In genomic region chr11:100939512-100940151, GRCm38 (mm10) we compare ENCODE assay signal across 8 mouse cellular contexts. TPM values are rescaled to one million over a fixed set of nuclear protein-coding genes. Genes with fewer than 3 reads are reported as not detected.
A peak's percentile ranks its signal among the peaks of the same experiment; 100 is the strongest.
DNase-seq lines count a peak whose midpoint lies in the region; ATAC-seq and TF ChIP-seq lines count a peak whose summit lies in the region.

TSS of gene Stat3 (minus strand) at chr11:100939540.

- peak; percentile 1; the same call in 1 of the 2 replicates for TF ChIP-seq CTCF in bone marrow, adult 2 months (IDR thresholded peaks at IDR 0.05; ENCODE audit: control insufficient read depth, insufficient read depth, low read length)

- ATAC-seq in embryonic facial prominence, embryonic 15.5 days (ENCODE audit: insufficient number of reproducible peaks, low FRiP score, low TSS enrichment, low read depth) = peak; percentile 99
- ATAC-seq in kidney, embryonic 15.5 days (replicated peaks; ENCODE audit: low FRiP score) = peak; percentile 95
- ATAC-seq in monocyte, adult 5-6 weeks (replicated peaks; ENCODE audit: insufficient number of reproducible peaks, low FRiP score, low TSS enrichment, poor library complexity, severe bottlenecking) = peak; percentile 89

- peak within 1 kb of the TSS; percentile 85 for H3K4me2 ChIP-seq in embryonic facial prominence, embryonic 15.5 days (replicated peaks)
- peak within 1 kb of the TSS; percentile 79 for H3K4me2 ChIP-seq in kidney, embryonic 15.5 days

- H3K36me3 ChIP-seq in embryonic facial prominence, embryonic 15.5 days = no peaks in the 10 kb centered on the region
- H3K36me3 ChIP-seq in heart, embryonic 10.5 days = no peaks in the 10 kb centered on the region
- H3K36me3 ChIP-seq in kidney, embryonic 15.5 days = no peaks in the 10 kb centered on the region

- DNase-seq in A20 (ENCODE audit: low read depth, low spot score) = peak; percentile 100
- DNase-seq in heart, embryonic 10.5 days (ENCODE audit: low spot score) = peak; percentile 100
- peak; percentile 100 for DNase-seq in liver
- peak; percentile 100 for DNase-seq in spleen, postnatal 4 days (ENCODE audit: low spot score in 2 of 2)

- H3K27me3 ChIP-seq in embryonic facial prominence, embryonic 15.5 days = no peaks in the 10 kb centered on the region
- no peaks in the 10 kb centered on the region for H3K27me3 ChIP-seq in heart, embryonic 10.5 days (ENCODE audit: insufficient read depth, poor library complexity, severe bottlenecking)
- no peaks in the 10 kb centered on the region for H3K27me3 ChIP-seq in kidney, embryonic 15.5 days

- H3K9ac ChIP-seq in embryonic facial prominence, embryonic 15.5 days = peak within 1 kb of the TSS; percentile 84
- H3K9ac ChIP-seq in kidney, embryonic 15.5 days = peak within 1 kb of the TSS; percentile 77

- H3K4me3 ChIP-seq in bone marrow, adult 2 months (replicated peaks; ENCODE audit: control insufficient read depth, low read depth, low read length) = peak within 1 kb of the TSS; percentile 87
- H3K4me3 ChIP-seq in embryonic facial prominence, embryonic 15.5 days (replicated peaks) = peak within 1 kb of the TSS; percentile 94
- H3K4me3 ChIP-seq in heart, embryonic 10.5 days = peak within 1 kb of the TSS; percentile 95
- H3K4me3 ChIP-seq in kidney, embryonic 15.5 days (replicated peaks) = peak within 1 kb of the TSS; percentile 78

- under 1% methylated on average over 29 of the region's 29 CpGs for WGBS in bone marrow, adult 2 months
- under 1% methylated on average over 29 of the region's 29 CpGs for WGBS in embryonic facial prominence, embryonic 15.5 days
- 1% methylated on average over 29 of the region's 29 CpGs for WGBS in heart, embryonic 10.5 days
- under 1% methylated on average over 29 of the region's 29 CpGs for WGBS in kidney, embryonic 15.5 days

- peaks cover 6% of the 10 kb centered on the region for H3K4me1 ChIP-seq in bone marrow, adult 2 months (ENCODE audit: control insufficient read depth, insufficient read depth, low read length)
- peaks cover 31% of the 10 kb centered on the region for H3K4me1 ChIP-seq in embryonic facial prominence, embryonic 15.5 days
- peaks cover 34% of the 10 kb centered on the region for H3K4me1 ChIP-seq in heart, embryonic 10.5 days
- peaks cover 24% of the 10 kb centered on the region for H3K4me1 ChIP-seq in kidney, embryonic 15.5 days

- H3K27ac ChIP-seq in bone marrow, adult 2 months (ENCODE audit: control insufficient read depth, insufficient read depth, low read depth, low read length, poor library complexity) = peak within 1 kb of the TSS; percentile 94
- H3K27ac ChIP-seq in embryonic facial prominence, embryonic 15.5 days (replicated peaks) = peak within 1 kb of the TSS; percentile 89
- peak within 1 kb of the TSS; percentile 97 for H3K27ac ChIP-seq in heart, embryonic 10.5 days
- H3K27ac ChIP-seq in kidney, embryonic 15.5 days = peak within 1 kb of the TSS; percentile 84

- H3K9me3 ChIP-seq in embryonic facial prominence, embryonic 15.5 days (replicated peaks) = no peaks in the 10 kb centered on the region
- H3K9me3 ChIP-seq in heart, embryonic 10.5 days = no peaks in the 10 kb centered on the region
- H3K9me3 ChIP-seq in kidney, embryonic 15.5 days (replicated peaks) = no peaks in the 10 kb centered on the region

- peak; percentile 43; the same call in 1 of the 2 replicates for TF ChIP-seq POLR2A in bone marrow, adult 2 months (IDR thresholded peaks at IDR 0.05; ENCODE audit: borderline replicate concordance, control insufficient read depth, low read depth, low read length)

RNA-seq across cellular contexts. Expression of gene Stat3, which starts in this region (rescaled TPM):
- 21.4 and 60.0 TPM in 2 replicates for polyA plus RNA-seq in bone marrow, adult 2 months (2011; ENCODE audit: insufficient read depth, insufficient read length, low replicate concordance, missing spikeins)
- 75.6 and 79.3 TPM in 2 replicates for polyA plus RNA-seq in embryonic facial prominence, embryonic 15.5 days (2015; fragmentation: Nextera tagmentation; extraction: Ambion mirVana)
- polyA plus RNA-seq in heart, embryonic 10.5 days (2016; fragmentation: Nextera tagmentation; extraction: Ambion mirVana) = 33.7 and 41.5 TPM in 2 replicates
- 44.8 and 45.1 TPM in 2 replicates for polyA plus RNA-seq in kidney, embryonic 15.5 days (2015; fragmentation: Nextera tagmentation; extraction: Ambion mirVana)
- total RNA-seq in monocyte, adult 5-6 weeks (2017) = 328 to 413 TPM (median 368 TPM) in 3 replicates

Comparison
In these comparisons a context has a peak if more than half of its experiments do, and no peak if none do; other contexts are left out.
1. Peak in every context shown above with its lines: DNase-seq, ATAC-seq, H3K4me3 ChIP-seq and H3K27ac ChIP-seq.